Comparison of ENCODE assay signal across 10 mouse cellular contexts in the genomic region with DNA sequence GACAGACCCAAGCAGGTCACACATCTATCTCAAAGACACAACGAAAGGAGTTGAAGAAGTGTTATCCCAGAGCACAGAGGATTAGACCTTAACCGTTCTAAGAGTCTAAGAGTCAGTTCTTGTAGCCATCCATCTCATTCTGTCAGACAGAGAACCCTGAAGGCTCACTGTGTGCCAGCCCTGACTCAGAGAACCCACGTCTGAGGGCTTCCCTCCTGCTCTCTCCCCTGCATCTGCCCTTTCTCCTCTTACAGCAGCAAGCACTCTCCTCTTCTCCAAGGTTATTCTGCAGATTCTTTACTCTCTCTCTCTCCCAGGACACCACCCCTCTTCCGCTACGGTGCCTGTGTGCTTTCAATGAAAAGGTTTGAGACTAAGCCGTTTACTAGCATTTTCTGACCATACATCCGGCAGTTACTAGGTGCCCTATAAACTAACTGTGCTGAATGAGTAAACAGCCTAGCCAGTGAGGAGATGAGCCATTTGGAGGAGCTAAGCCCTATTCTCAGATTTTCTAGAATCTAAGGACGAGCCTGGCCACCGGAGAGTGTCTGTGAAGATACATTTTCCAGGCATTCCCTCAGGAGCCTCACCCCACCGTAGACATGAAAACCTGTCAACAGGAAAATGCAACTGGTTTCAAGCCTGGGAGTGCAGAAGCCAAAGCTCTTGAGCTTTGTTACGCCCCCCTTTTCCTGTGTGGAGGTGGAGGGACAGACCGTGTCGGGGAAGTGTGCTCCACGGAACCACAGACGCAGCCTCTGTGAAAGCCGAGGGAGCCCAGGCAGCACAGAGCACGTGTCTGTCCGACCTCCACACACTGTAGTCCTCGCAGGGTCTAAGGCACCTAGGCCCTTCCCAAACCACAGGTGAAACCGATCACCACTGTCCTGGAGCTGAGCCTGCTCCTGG. TPM values are rescaled to one million over a fixed set of nuclear protein-coding genes. Genes with fewer than 3 reads are reported as not detected.
DNase-seq lines count a peak whose midpoint lies in the region; ATAC-seq and TF ChIP-seq lines count a peak whose summit lies in the region.
"Had no signal": no experiment of that assay in that cellular context is flagged by ENCODE, and none has a peak within 500 bp of the region (broad histone marks: within the 10 kb centered on the region; RNA-seq: fewer than 3 reads in every experiment).

No protein-coding gene starts in this region.

- peak overlapping the region; percentile 16 for H3K4me3 ChIP-seq in gastrocnemius, adult 2 months
- no peak overlapping the region for H3K4me3 ChIP-seq in spleen, adult 2 months (ENCODE audit: extremely low read depth, insufficient read depth, insufficient read length)
- no peak overlapping the region for H3K4me3 ChIP-seq in limb, embryonic 13.5 days
- H3K4me3 ChIP-seq in midbrain, postnatal 0 days (ENCODE audit: low read depth, low read length): no peak overlapping the region
- H3K4me3 ChIP-seq: stomach, embryonic 15.5 days had no signal

- intact Hi-C loops in gastrocnemius, adult 2 months (cut with DNase I): loop anchor here (5.0 kb wide), 1 partner anchor 35 kb away; no protein-coding TSS in a partner anchor
- intact Hi-C loops in gastrocnemius, postnatal 14 days (cut with DNase I; ENCODE audit: low total_unique reads): no loop called here

- no peak for TF ChIP-seq CTCF in gastrocnemius, adult 2 months (IDR thresholded peaks at IDR 0.05)
- TF ChIP-seq CTCF in spleen, adult 2 months (IDR thresholded peaks at IDR 0.05; ENCODE audit: extremely low read depth, insufficient read depth, insufficient read length, insufficient replicate concordance): no peak
- TF ChIP-seq CTCF in midbrain, postnatal 0 days (IDR thresholded peaks at IDR 0.05): no peak

- H3K9me3 ChIP-seq in limb, embryonic 13.5 days: no peaks in the 10 kb centered on the region
- H3K9me3 ChIP-seq in midbrain, postnatal 0 days (ENCODE audit: low read length): no peaks in the 10 kb centered on the region
- H3K9me3 ChIP-seq: stomach, embryonic 15.5 days had no signal

- peak; percentile 52 for DNase-seq in gastrocnemius, adult 2 months
- DNase-seq in gastrocnemius, postnatal 14 days: no peak
- DNase-seq in spleen, adult 2 months (ENCODE audit: low read depth in 1 of 2, low spot score in 2 of 2): peak in 1 of 2 experiments; percentile 46
- DNase-seq in spleen, postnatal 14 days (ENCODE audit: low spot score in 2 of 2): no peak
- DNase-seq in thymus, postnatal 36 days: peak; percentile 57 to 67
- no peak for DNase-seq in layer of hippocampus, postnatal 14 days (ENCODE audit: low spot score in 2 of 2)
- no peak for DNase-seq in midbrain, postnatal 0 days (ENCODE audit: low spot score)
- DNase-seq: cerebellum, adult 11 months had no signal

- 0 out of 2 replicates have a peak overlapping the region, but pooled peaks have one; percentile 3 for H3K4me2 ChIP-seq in limb, embryonic 13.5 days (replicated peaks)
- no peak overlapping the region for H3K4me2 ChIP-seq in midbrain, postnatal 0 days (ENCODE audit: low read depth, low read length, poor library complexity, severe bottlenecking)
- H3K4me2 ChIP-seq: stomach, embryonic 15.5 days had no signal

- peak overlapping the region; percentile 74 for H3K27ac ChIP-seq in gastrocnemius, adult 2 months
- H3K27ac ChIP-seq in spleen, adult 2 months (ENCODE audit: insufficient read depth, low read length): peak overlapping the region; percentile 61
- H3K27ac ChIP-seq in limb, embryonic 13.5 days: peak overlapping the region; percentile 39; the same call in 1 of the 2 replicates
- H3K27ac ChIP-seq in midbrain, postnatal 0 days (ENCODE audit: low read depth, low read length): no peak overlapping the region
- H3K27ac ChIP-seq: stomach, embryonic 15.5 days had no signal

- H3K36me3 ChIP-seq in spleen, adult 2 months (ENCODE audit: control insufficient read depth, insufficient read depth, low read length): peaks cover 5% of the 10 kb centered on the region
- peaks cover 20% of the 10 kb centered on the region for H3K36me3 ChIP-seq in limb, embryonic 13.5 days
- H3K36me3 ChIP-seq in midbrain, postnatal 0 days (ENCODE audit: insufficient read depth, low read length): peaks cover 3% of the 10 kb centered on the region; the same call in 1 of the 2 replicates

- no peak for TF ChIP-seq POLR2A in spleen, adult 2 months (IDR thresholded peaks at IDR 0.05; ENCODE audit: low read depth, low read length)

- ATAC-seq in limb, embryonic 13.5 days (ENCODE audit: low FRiP score, low read depth): no peak
- no peak for ATAC-seq in midbrain, postnatal 0 days (ENCODE audit: low FRiP score)

- no peaks in the 10 kb centered on the region for H3K27me3 ChIP-seq in spleen, adult 2 months (ENCODE audit: control insufficient read depth, insufficient read depth, low read length)
- H3K27me3 ChIP-seq in limb, embryonic 13.5 days: no peaks in the 10 kb centered on the region
- no peaks in the 10 kb centered on the region for H3K27me3 ChIP-seq in midbrain, postnatal 0 days (ENCODE audit: insufficient read depth, low read length)
- H3K27me3 ChIP-seq: stomach, embryonic 15.5 days had no signal

- WGBS in spleen, adult 2 months: 18% methylated on average over 20 of the region's 20 CpGs
- 63% methylated on average over 20 of the region's 20 CpGs for WGBS in limb, embryonic 13.5 days
- WGBS in midbrain, postnatal 0 days: 78% methylated on average over 20 of the region's 20 CpGs

- H3K4me1 ChIP-seq in spleen, adult 2 months (ENCODE audit: control insufficient read depth, insufficient read depth, insufficient read length): peaks cover 15% of the 10 kb centered on the region; the same call in 1 of the 2 replicates
- peaks cover 54% of the 10 kb centered on the region for H3K4me1 ChIP-seq in limb, embryonic 13.5 days
- H3K4me1 ChIP-seq in midbrain, postnatal 0 days (ENCODE audit: insufficient read depth, low read length): 0 out of 2 replicates have a peak, but pooled peaks cover 4% of the 10 kb centered on the region

- peak overlapping the region; percentile 19; the same call in 1 of the 2 replicates for H3K9ac ChIP-seq in limb, embryonic 13.5 days
- H3K9ac ChIP-seq in midbrain, postnatal 0 days (replicated peaks; ENCODE audit: low read length, poor library complexity, severe bottlenecking): no peak overlapping the region
- H3K9ac ChIP-seq: stomach, embryonic 15.5 days had no signal

RNA-seq across cellular contexts. Expression of gene Mapk6, which starts 8.0 kb away (rescaled TPM):
- 10 to 100 TPM; 26.4 to 29.6 TPM for total RNA-seq in gastrocnemius, adult 2 months (2021)
- total RNA-seq in gastrocnemius, postnatal 14 days (2021): 10 to 100 TPM; 26.8 to 33.9 TPM
- 11.4 and 12.7 TPM in 2 replicates for polyA plus RNA-seq in spleen, adult 2 months (2012; rRNA removed)
- 90.0 and 91.1 TPM in 2 replicates for polyA plus RNA-seq in limb, embryonic 13.5 days (2015; fragmentation: Nextera tagmentation; extraction: Ambion mirVana)
- total RNA-seq in layer of hippocampus, postnatal 14 days (2021): 10 to 100 TPM; 40.6 to 42.1 TPM
- total RNA-seq in midbrain, postnatal 0 days (2014; rRNA removed): 164 and 181 TPM in 2 replicates
- polyA plus RNA-seq in midbrain, postnatal 0 days (2015; fragmentation: Nextera tagmentation; extraction: Ambion mirVana): 103 and 109 TPM in 2 replicates

RNA-seq across cellular contexts. Expression of gene Leo1, which starts 39.5 kb away (rescaled TPM):
- 10 to 100 TPM; 23.3 to 28.5 TPM for total RNA-seq in gastrocnemius, adult 2 months (2021)
- 10 to 100 TPM; 17.3 to 22.2 TPM for total RNA-seq in gastrocnemius, postnatal 14 days (2021)
- polyA plus RNA-seq in spleen, adult 2 months (2012; rRNA removed): 2.0 and 2.1 TPM in 2 replicates
- 46.5 and 50.2 TPM in 2 replicates for polyA plus RNA-seq in limb, embryonic 13.5 days (2015; fragmentation: Nextera tagmentation; extraction: Ambion mirVana)
- 10 to 100 TPM; 23.6 to 23.7 TPM for total RNA-seq in layer of hippocampus, postnatal 14 days (2021)
- total RNA-seq in midbrain, postnatal 0 days (2014; rRNA removed): 27.7 and 27.8 TPM in 2 replicates
- polyA plus RNA-seq in midbrain, postnatal 0 days (2015; fragmentation: Nextera tagmentation; extraction: Ambion mirVana): 43.0 and 45.0 TPM in 2 replicates

RNA-seq across cellular contexts. Expression of gene Bcl2l10, which starts 54.3 kb away (rescaled TPM):
- total RNA-seq in gastrocnemius, adult 2 months (2021): not detected
- total RNA-seq in gastrocnemius, postnatal 14 days (2021): not detected
- not detected in 2 replicates for polyA plus RNA-seq in spleen, adult 2 months (2012; rRNA removed)
- not detected in 2 replicates for polyA plus RNA-seq in limb, embryonic 13.5 days (2015; fragmentation: Nextera tagmentation; extraction: Ambion mirVana)
- under 1 TPM in 1 of 2 experiments, not detected in 1; 0.31 TPM for total RNA-seq in layer of hippocampus, postnatal 14 days (2021)
- not detected in 2 replicates for total RNA-seq in midbrain, postnatal 0 days (2014; rRNA removed)
- polyA plus RNA-seq in midbrain, postnatal 0 days (2015; fragmentation: Nextera tagmentation; extraction: Ambion mirVana): not detected in 2 replicates
- polyA plus RNA-seq: stomach, embryonic 15.5 days had no signal

Comparison
In these comparisons a context has a peak if more than half of its experiments do, and no peak if none do; other contexts are left out.
1. DNase-seq: peak in gastrocnemius, adult 2 months (single experiment) and thymus, postnatal 36 days (2 of 2); none in gastrocnemius, postnatal 14 days (single experiment), spleen, postnatal 14 days (0 of 2), layer of hippocampus, postnatal 14 days (0 of 2) and midbrain, postnatal 0 days (single experiment).